Mouse (Mus musculus): ENCODE measurements around the gene Rap1gap.

Gene Rap1gap

DNA sequence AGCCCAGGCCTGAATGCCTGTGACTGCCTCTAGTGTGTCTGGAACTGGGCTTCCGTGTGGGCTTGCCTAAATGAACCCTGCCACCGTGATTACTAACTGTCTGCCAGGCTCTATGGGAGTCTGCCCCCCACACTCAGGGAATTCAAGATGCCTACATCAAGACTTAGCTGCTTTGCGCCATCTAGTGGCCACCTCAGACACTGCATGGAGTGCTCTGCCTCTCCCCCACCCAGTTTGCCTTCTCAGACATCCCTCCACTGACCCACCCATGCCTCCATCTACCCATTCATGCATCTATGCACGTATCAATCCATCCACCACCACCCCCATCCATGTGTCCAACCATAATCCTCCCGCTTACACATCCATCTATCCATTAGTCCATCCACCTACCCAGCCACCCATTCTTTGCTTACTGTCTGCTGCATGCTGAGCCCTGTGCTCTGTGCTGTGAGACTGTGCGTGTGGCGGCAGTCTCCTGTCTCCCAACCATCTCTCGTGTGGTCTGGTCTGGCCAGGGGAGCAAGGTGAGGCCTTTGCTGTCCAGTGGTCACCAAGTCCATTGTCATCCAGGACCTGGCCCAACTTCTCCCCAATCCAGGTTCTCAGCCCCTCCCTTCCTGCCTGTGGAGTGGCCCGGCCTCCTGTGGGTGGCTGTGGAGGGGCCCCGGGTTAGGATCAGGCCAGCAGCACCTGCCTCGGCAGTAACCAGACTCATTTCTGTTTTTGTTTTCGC lies 58.3 kb downstream of the Rap1gap start:
- peak; percentile 70 to 83 for DNase-seq (ENCODE audit: low spot score in 2 of 2)

DNA sequence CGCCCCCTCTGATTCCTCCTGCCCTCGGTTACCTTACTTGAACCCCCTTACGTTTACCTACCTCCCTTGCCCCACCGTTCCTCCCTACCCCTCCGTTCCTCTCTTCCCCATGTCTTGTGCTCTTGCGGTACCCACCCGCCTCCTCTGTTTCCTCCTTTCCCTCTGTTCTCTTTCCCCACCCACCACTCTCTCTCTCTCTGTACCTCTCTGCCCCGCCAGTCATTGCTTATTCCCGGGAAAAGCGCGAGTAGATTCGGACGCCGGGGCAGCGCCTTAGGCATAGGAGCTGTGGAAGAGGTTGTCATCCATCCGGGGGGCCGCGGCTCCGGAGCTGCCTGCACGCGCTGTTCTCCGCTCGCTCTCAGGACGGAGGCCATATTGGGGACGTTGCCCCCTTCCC lies 59.0 kb downstream of the Rap1gap start:
- DNase-seq (ENCODE audit: low spot score in 2 of 2), result no peak

DNA sequence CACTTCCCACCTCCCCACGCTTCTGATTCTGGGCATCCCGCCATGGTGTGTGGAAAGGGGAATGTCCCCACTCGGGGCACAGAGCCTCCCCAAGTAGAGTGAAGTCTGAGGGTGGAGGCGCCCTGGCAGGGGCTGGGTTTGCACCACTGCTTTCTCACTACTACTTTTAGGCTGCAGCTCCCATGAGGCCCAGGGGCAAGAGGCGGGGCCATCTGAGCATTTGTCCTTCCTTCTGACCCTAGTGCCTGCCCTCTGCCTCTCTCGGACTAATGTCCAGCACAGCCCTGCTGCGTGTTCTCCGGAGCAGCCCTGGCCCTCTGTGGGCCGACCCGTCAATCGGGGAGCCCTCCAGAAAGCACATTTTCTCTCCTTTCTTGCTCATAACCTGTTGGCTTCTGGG lies 59.7 kb downstream of the Rap1gap start:
- peak in 1 of 2 experiments; percentile 68 for DNase-seq (ENCODE audit: low spot score in 2 of 2)

DNA sequence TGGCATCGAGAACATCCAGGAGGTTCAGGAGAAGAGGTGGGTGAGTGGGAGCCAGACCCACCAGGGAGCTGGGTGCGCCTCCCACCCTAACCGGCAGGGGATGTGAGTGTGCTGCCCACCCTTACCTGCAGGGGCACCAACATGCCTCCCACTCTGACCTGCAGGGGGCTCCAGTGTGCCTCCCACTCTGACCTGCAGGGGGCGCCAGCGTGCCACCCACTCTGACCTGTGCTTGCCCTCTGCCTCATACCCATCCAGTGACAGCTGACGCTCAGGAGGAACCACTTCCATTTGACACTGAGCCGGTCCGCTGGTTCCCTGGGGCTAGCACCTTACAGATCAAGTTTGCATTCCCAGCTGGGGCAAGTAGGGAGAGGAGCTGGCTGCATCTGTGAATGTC lies 60.2 kb downstream of the Rap1gap start:
- DNase-seq (ENCODE audit: low spot score in 2 of 2), result peak; percentile 69 to 88

DNA sequence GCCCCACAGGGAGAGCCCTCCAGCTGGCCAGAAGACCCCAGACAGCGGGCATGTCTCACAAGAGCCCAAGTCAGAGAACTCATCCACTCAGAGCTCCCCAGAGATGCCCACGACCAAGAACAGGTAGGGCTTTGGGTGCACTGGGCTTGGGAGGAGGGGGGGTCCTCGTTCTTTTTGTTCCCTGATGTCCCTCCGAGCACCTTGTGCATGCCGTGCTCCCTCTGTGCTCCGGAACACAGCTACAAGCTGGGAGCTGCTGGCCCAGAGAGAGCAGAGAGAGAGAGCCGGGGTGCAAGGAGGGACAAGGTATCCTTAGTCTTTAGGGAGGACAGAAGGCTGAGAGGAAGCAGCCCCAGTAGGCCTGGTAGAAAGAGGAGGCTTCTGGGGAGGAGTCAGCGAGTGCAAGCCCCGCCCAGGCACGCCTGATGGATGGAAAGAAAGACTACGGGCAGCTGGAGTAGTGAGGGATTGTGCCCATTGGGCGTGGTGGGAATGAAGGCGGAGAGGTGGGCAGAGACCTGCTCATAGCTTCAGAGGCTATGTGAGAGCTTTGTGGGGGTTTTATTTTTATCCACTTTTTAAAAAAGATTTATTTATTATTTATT lies 61.1 kb downstream of the Rap1gap start:
- no peak for DNase-seq (ENCODE audit: low spot score in 2 of 2)

DNA sequence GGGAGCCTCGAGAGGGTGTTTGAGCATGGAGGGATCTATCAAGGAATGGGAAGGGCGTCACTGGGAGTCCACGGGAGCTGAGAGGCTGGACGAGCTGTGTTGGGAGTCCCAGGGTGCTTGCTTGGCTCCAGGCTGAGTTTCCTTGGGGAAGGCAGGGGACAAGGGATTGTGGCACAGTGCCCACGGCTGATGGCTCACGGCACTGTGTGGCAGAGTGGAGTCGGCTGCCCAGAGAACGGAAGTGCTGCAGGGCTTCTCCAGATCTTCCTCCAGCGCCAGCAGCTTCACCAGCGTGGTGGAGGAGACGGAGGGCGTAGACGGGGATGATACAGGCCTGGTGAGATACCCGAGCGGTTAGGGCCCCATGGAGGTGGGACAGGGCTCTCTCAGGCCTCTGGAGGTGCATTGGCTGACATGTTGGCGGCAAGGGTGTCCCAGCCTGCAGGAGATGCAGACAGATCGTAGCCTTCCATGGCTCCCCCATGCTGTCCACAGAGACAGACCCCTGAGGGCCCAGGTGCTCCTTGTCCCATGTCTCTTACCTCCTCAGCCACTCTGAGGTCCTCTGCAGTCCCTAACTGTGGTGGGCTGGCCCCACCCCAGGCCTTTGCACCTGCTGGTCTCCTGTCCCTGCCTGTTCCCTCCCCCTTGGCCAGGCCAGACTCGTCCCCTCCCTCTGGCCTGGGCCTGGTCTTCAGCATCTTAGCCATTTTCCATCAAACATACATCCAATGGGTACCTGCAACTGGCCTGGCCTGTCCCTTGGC lies 62.4 kb downstream of the Rap1gap start:
- DNase-seq (ENCODE audit: low spot score in 2 of 2), result no peak

DNA sequence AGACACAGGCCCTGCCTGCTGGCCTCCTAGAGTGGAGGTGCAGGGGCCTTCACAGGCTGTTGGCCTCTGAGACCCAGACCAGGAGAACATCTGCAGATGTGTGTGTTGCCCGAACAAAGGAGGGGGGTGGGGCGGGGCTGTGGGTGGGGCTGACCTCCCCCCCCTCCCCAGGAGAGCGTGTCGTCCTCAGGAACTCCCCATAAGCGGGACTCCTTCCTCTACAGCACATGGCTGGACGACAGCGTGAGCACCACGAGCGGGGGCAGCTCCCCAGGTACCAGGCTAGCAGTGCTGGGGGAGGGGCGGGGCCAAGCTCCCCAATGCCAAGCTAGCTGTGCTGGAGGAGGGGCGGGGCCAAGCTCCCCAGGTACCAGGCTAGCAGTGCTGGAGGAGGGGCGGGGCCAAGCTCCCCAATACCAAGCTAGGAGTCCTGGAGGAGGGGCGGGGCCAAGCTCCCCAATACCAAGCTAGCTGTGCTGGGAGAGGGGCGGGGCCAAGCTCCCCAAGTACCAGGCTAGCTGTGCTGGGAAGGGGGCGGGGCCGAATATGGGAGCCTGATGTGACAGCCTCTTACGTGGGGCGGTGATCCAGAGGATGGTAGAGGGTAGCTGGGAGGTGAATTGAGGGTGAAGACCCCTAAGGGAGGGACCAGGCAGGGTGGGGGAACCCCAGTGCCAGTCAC lies 63.1 kb downstream of the Rap1gap start:
- peak in 1 of 2 experiments; percentile 69 for DNase-seq (ENCODE audit: low spot score in 2 of 2)

DNA sequence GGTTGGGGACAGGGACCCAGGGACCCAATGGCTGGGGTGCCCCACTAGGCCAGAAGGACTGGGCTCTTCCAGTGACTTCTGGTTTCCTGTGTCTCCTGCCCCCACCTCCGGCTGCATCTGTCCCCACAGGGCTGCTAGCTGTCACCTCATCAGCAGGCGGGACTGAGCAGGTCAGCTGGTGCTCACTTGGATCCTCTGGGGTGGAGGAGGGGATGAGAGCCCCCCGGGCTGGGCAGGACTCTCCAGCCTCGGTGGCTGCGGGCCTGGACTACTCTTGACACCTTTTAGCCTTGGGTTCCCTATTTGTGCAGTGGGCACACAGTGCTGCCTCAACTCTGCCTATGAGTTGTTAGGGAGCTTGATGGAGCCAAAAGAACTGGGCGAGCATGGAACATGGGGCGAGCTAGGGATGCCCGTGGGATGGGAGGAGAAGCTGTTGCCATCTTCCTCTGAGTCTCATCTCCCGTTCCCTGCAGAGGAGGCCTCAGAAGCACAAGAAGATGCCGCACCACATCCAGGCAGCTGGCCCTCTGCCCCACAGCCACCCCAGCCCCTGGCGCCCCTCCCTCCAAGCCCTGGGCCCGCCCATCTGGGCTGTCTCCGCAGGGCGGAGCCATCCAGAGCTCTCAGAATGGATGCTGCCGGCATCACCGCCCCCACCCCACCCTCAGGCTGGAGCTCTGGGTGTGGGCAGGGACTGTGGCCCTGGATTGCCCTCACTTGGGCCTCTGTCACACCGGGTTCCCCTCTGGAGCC lies 64.1 kb downstream of the Rap1gap start:
- DNase-seq (ENCODE audit: low spot score in 2 of 2), result no peak

DNA sequence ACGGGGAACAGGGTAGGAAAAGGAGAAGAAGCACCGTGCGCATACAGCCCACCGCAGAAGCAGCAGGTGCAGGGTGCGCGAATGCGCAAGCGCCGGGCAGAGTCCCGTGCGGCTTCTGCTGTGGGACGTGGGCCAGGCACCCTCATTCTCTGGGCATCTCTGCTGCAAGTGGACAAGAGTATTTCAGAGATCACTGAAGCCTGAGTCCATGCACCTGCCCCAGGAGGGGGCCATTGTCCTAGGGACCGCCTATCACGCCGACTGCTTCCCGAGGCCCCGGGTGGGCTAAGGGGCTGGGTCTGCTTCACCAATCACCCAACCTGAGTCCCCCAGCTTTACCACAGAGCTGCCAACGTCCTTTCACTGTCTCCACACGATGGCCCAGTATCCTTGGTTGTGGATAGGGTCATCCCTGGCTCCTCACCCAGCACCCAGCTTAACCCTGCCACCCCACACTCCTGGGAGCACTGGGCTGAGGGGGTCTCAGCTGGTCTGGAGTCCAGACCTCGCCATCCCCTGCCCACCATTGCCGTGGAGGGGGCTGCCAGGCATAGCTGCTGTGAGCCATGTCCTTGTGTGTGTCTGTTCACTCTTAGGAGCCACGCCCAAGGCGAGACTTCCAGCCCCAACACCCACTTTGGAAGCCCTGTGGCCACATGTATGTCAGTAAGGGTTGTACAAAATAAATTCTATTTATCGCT lies 64.8 kb downstream of the Rap1gap start:
- no peak for DNase-seq (ENCODE audit: low spot score in 2 of 2)

DNA sequence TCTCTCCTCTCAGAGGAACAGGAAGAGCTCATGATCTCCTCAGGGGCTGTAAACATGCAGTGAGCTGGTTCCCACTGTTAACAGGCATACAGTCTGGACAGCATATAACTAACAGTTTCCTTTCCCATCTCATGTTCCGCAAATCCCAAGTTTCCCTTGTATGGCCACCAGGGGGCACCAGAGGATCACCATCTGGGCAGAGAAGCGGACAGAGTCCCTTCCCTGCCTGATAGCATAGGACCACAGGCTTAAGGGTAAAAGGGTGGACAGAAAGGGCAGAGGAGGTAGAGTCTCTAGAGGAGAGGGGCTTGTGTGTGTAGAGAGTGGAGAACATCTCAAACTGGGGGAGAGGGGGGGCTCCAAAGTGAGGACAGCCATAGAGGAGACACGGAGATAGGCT lies 65.6 kb downstream of the Rap1gap start:
- DNase-seq (ENCODE audit: low spot score in 2 of 2), result peak; percentile 83 to 90

DNA sequence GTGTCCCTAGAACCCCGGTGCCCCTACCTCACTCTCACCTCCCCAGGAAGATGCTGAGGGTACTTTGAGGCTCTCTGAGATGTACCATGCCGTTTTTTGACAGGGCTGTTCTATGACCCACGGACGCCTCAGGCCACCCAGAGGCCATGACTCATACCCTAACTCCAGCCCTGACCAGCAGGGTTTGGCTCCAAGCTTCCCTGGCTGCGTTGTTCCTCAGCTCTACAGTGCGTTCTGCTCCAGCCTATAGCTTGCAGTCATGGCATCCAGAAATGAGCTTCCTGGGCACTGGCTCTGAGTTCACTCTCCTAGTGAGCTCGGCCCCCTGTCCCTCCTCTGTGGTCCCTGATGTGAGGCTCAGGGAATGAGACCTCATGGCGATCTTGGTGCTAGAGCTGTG lies 66.2 kb downstream of the Rap1gap start:
- DNase-seq (ENCODE audit: low spot score in 2 of 2), result no peak

DNA sequence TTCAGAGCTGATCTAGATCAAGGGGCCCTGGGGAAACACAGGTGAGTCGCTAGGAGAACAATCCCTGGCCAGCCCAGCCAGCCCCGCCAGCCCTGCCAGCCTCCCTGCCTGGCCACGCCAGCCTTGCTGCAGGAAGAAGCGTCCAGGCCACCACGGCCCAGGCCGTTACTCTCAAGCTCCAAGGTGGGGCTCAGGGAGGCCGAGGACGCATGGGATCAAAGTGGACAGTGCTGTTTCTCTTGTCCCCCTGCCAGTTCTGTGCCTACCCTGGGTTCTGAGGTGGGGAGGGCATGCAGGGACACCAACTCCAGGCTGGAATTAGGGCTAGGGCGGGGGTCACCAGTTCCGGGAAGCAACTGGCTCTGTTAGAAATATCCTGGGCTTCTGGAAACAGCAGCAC lies 67.4 kb downstream of the Rap1gap start:
- no peak for DNase-seq (ENCODE audit: low spot score in 2 of 2)

DNA sequence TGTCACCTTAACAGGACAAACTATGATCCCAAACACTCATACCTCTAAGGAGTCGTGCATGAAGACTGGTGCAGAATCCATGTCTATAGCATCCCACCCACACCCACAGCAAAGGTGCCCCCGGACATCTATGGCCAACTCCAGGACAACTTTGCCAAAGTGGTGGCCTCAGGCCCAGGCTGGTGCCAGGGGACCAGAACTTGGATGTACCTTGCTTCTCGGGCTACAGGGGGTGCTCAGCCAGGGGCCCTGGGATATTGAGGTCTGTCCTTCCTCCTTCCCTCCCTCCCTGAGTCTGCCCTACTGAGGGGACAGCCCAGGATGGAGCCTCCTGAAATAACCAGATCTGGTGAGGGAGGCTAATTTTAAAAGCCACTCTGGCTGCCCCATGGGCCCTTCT lies 67.8 kb downstream of the Rap1gap start:
- no peak for DNase-seq (ENCODE audit: low spot score in 2 of 2)

DNA sequence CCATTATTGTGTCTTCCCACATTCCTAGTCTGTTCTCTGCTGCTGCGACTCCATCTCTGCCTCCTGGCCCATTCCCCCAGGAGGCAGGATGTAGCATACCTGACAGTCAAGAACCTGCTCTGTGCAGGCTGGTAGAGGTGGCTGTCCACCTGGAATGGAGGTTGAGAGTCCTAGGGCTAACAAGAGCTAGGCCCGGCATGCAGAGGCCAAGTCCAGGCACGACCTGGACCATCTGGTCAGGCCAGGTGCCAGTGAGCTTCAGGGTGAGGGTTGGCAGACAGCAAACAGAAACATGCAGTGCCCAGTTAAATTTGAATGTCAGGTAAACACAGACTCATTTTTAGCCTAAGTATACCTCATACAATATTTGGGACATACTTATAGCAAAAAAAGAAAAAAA lies 68.4 kb downstream of the Rap1gap start:
- no peak for DNase-seq (ENCODE audit: low spot score in 2 of 2)

DNA sequence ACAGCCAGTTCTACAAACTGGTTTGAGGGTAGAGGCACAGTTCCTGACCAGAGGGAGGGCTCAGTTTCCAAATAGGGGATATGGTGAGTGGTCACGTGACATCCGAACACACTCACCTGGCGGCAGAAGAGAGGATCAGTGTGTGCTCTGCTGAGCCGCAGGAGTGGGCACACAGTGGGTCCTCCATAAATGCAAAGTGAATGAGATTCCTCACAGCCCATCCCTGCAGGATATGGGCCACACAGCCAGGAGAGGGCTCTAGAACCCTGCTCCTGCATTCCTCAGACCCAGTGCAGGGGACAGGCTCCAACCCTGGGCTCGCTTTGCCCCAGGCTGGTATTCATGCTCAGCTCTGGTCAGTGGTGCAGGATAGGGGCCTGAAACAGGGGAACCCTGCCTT lies 68.9 kb downstream of the Rap1gap start:
- DNase-seq (ENCODE audit: low spot score in 2 of 2), result no peak

DNA sequence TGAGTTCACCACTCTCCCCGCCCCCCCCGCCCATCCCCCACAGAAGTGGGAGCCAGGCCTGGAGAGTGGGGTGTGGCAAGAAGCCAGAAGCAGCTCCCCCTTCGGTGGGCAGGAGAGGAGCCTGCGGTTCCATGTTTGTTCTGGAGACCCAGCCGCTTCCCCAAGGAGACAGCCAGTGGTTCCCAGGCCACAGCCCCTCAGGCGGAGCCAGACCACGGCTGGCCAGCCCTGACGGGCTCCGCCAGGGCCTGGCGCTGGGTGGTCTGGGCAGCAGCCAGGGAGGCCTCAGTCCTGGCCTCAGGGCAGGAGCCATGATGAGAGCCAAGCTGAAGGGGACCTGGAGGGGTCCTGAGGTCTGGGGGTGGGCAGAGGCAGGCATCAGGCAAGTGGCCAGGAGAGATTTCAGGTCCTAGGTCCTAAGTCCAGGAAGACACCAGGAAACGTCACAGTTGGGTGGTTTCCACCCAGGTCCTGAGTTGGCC lies 71.7 kb downstream of the Rap1gap start:
- DNase-seq (ENCODE audit: low spot score in 2 of 2), result no peak

DNA sequence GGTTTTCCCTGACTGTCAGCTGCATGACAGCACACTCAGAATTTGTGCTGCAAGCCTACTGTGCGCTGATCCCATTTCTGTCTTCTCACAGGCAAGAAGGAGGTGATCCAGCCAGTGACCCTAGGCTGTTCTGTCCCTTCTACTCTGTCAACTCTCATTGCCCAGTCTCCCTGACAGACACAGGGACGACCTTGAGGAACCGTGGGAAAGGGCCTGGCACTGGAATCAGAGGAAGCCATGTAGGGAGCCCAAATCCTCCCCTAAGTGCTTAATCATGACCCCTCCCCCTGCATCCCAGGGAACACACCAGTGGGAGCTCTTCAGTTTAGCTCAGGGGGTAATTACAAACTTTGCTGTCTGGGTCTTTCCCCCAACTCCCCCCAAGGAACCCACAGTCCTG lies 73.2 kb downstream of the Rap1gap start:
- no peak for DNase-seq (ENCODE audit: low spot score in 2 of 2)

DNA sequence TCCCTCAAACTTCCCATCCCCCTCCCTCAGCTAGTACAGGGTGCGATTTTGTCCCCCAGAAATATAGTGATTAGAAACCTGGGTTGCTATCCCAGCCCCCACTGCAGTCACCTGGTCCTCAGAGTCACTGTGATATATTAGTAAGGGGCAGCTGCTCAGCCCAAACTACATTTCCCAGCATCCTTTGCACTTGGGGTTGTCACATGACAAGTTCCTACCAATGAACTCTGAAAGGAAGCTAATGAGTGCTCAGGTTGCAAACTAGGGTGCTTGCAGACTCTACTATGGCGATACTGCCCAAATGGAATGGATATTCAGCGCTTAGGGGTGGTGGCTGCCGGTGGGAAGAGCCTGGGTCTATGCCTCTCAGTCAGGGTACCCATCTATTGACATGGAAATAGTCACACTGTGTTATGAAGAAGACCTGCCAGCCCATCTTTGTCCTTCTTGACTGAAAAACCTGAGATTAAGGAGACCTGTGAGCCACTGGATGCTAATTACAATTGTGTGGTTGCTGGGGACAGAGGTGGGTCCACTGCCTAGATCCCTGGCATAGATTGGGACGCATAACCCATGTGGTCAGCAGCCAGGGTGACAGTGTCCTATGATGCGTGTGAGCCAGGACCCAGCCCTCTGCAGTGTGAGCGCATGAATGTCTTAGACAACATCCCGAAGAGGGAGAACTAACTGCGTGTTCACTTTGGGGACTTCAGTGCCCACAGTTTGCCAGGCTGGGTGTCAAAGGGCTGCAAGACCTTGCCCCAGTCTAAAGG lies 74.8 kb downstream of the Rap1gap start:
- peak in 1 of 2 experiments; percentile 61 for DNase-seq (ENCODE audit: low spot score in 2 of 2)

DNA sequence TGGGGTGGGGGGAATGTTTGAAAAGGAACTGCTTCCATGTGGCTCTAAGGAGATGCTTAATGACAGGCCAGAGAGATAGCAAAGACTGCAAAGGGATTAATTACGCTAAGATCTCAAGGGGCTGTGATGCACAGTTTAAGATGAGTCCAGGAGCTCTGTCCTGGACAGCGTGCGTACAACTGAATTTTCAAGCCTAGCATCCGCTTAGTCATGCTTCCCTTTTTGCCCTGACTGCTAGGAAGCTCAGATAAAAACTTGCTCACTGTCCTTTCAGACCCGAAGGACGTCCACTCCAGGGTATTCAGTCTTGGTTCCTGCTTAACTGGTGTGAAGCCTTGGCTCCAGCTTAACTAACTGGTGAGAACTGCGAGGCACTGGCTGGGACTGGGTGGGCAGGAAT lies 75.8 kb downstream of the Rap1gap start:
- DNase-seq (ENCODE audit: low spot score in 2 of 2), result no peak

DNA sequence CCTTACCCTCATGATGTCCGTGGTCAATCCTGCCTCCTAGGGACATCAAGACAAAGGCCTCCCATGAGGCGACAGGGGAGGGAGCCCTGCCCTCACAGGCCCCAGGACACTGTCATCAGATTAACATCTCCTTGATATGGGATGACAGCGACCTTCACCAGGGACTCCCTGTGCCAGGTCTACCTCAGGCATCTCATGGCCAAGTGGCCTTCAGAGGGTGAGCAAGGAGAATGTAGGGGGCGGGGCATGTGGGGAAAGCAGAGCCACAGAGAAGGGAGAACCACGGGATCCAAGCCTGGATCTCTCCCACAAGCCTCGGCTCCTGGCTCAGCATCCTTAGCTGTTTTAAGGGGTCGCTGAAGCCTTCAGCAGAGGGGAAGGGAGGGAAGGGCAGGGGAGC lies 79.3 kb downstream of the Rap1gap start:
- DNase-seq (ENCODE audit: low spot score in 2 of 2), result no peak
